Mouse (Mus musculus) hindbrain, postnatal 0 days (tissue): ENCODE data around the gene Il1rapl1. TPM values are rescaled to one million over a fixed set of nuclear protein-coding genes. Genes with fewer than 3 reads are reported as not detected.

Experiments used
- ATAC-seq: fragments of 200-750 bp; cut with Nextera tagmentation; 2 replicates; pipeline ENCODE4 v1.8.0; 2017; ENCODE audit warnings: mild to moderate bottlenecking, moderate TSS enrichment, moderate library complexity
- DNase-seq: peaks from one replicate; pipeline ENCODE4 v3.0.0-alpha.2; 2015; ENCODE audit warnings: low spot score
- H3K27ac ChIP-seq: fragments of 300-500 bp; sonication (generic); 2 replicates; pipeline ENCODE4 v1.5.1; 2014; ENCODE audit warnings: mild to moderate bottlenecking
- H3K27me3 ChIP-seq: fragments of 300-500 bp; sonication (generic); 2 replicates; pipeline ENCODE4 v1.6.1; 2014; ENCODE audit warnings: low read length, mixed read lengths; ENCODE audit not compliant: insufficient read depth
- H3K36me3 ChIP-seq: fragments of 300-500 bp; sonication (generic); 2 replicates; pipeline ENCODE4 v1.6.1; 2014; ENCODE audit warnings: low read length, mixed read lengths; ENCODE audit not compliant: insufficient read depth
- H3K4me1 ChIP-seq: fragments of 300-500 bp; sonication (generic); 2 replicates; pipeline ENCODE4 v1.6.1; 2014; ENCODE audit warnings: antibody characterized with exemption, low read length, mixed read lengths; ENCODE audit not compliant: insufficient read depth
- H3K4me2 ChIP-seq: fragments of 300-500 bp; sonication (generic); 2 replicates; pipeline ENCODE4 v1.6.1; 2014; ENCODE audit warnings: low read depth, mild to moderate bottlenecking, low read length, moderate library complexity, mixed read lengths
- H3K4me3 ChIP-seq: fragments of 300-500 bp; sonication (generic); 2 replicates; pipeline ENCODE4 v1.5.1; 2014; ENCODE audit warnings: low read length
- H3K9ac ChIP-seq: fragments of 300-500 bp; sonication (generic); replicated peaks from 2 replicates; pipeline ENCODE4 v1.6.1; 2014; ENCODE audit warnings: mild to moderate bottlenecking, low read length, moderate library complexity, mixed read lengths
- H3K9me3 ChIP-seq: fragments of 300-500 bp; sonication (generic); 2 replicates; pipeline ENCODE4 v1.6.1; 2016; ENCODE audit warnings: low read length, mixed read lengths
- CTCF ChIP-seq: IDR thresholded peaks from 2 replicates; pipeline ENCODE4 v1.5.1; 2016; ENCODE audit warnings: antibody characterized with exemption, control low read depth, low read depth
- WGBS: fragments of 180-500 bp; shearing (Covaris S2); extraction: QIAGEN DNeasy Blood & Tissue Kit; methylation state at CpG from one replicate; pipeline ENCODE4 v1.1.7; 2014; 5-methylcytosine and 5-hydroxymethylcytosine counted together
- polyA plus RNA-seq: library from polyadenylated mRNA; unstranded; fragments of >200 nt; fragmentation: Nextera tagmentation; extraction: Ambion mirVana; gene quantifications from 2 replicates; pipeline ENCODE4 v1.2.1, GENCODE M21; 2015
- total RNA-seq: library from RNA; depleted of rRNA; stranded (reverse); fragments of >200 nt; gene quantifications from 2 replicates; pipeline ENCODE4 v1.2.3, GENCODE M21; 2014; rRNA removed

The Il1rapl1 gene
- 3.6 and 3.9 TPM in 2 replicates for total RNA-seq
- 3.1 TPM in 2 replicates for polyA plus RNA-seq

GRCm38 (mm10) chrX:88115609-88116073, at the start of gene Il1rapl1:
TSS of gene Il1rapl1 (minus strand) at chrX:88115645.
- Histone ChIP-seq H3K27me3 (no peaks in the 10 kb centered on the region), H3K9me3 (no peaks in the 10 kb centered on the region), H3K4me3 (peak within 1 kb of the TSS; percentile 44), H3K36me3 (no peaks in the 10 kb centered on the region), H3K9ac (peak within 1 kb of the TSS; percentile 46), H3K4me2 (peak within 1 kb of the TSS; percentile 55), H3K4me1 (no peaks in the 10 kb centered on the region), H3K27ac (peak within 1 kb of the TSS; percentile 58; the same call in 1 of the 2 replicates)
- DNase-seq = peak; percentile 75
- TF ChIP-seq CTCF = peak; percentile 52
- peak; percentile 79; the same call in 1 of the 2 replicates for ATAC-seq
- 35% methylated on average over 12 of the region's 12 CpGs for WGBS

DNA sequence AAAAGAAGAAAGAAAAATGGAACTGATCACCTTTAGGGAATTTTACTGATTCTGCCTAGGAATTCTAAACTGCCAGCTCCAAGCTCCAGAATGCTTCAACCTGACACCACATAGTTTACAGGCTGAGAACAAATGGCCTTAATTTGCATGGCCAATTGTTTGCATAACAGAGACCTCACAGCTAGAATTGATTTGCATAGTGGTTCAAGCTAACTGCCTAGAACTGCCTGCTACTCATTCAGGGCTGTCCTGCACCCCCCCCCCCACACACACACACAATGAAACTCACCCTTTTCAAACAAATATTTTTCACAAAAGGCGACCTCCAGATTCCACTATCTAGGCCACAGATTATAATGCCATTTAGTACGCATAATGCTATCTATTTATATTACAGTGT, 42.6 kb upstream of the Il1rapl1 start:
- no peak for ATAC-seq
- WGBS = 33% methylated on average over 2 of the region's 2 CpGs

GRCm38 (mm10) chrX:88125612-88126011, 10.2 kb upstream of the Il1rapl1 start:
- no peak overlapping the region for H3K4me3 ChIP-seq
- H3K36me3 ChIP-seq = no peaks in the 10 kb centered on the region
- no peaks in the 10 kb centered on the region for H3K4me1 ChIP-seq
- DNase-seq (no peak), ATAC-seq (no peak)
- H3K9ac ChIP-seq = no peak overlapping the region
- 59% methylated on average over 3 of the region's 3 CpGs for WGBS
- H3K27ac ChIP-seq = no peak overlapping the region
- no peak for TF ChIP-seq CTCF
- H3K4me2 ChIP-seq = no peak overlapping the region
- no peaks in the 10 kb centered on the region for H3K9me3 ChIP-seq
- no peaks in the 10 kb centered on the region for H3K27me3 ChIP-seq

More for the DNA sequence above, 42.6 kb upstream of the Il1rapl1 start:
- H3K27ac ChIP-seq = no peak overlapping the region
- DNase-seq = no peak
- TF ChIP-seq CTCF = no peak
- H3K4me2 ChIP-seq = no peak overlapping the region
- H3K4me1 ChIP-seq = no peaks in the 10 kb centered on the region
- no peaks in the 10 kb centered on the region for H3K36me3 ChIP-seq
- no peaks in the 10 kb centered on the region for H3K27me3 ChIP-seq
- no peak overlapping the region for H3K9ac ChIP-seq
- no peaks in the 10 kb centered on the region for H3K9me3 ChIP-seq
- H3K4me3 ChIP-seq = no peak overlapping the region

DNA sequence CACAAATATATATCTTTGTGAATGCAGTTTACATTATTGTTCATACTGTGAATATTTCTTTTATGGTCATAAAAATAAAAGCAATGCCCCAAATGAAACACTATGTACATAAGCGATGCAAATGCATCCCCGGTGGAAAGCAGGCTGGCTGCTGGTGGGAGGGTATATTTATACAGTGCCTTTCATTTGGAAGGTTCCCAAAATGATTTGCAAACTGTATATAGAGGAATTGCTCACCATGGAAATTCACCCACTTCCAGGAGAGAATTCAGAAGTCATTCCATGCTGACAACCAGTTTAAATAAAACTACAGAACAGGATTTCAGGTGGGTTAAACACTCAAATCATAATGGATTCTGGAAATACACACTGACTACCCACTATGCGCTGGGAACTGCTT, 4.6 kb upstream of the Il1rapl1 start:
- no peak for DNase-seq

GRCm38 (mm10) chrX:88117858-88118257, 2.4 kb upstream of the Il1rapl1 start:
- H3K27me3 ChIP-seq = no peaks in the 10 kb centered on the region
- ATAC-seq (no peak), DNase-seq (no peak)
- no peak overlapping the region for H3K9ac ChIP-seq
- H3K4me1 ChIP-seq = no peaks in the 10 kb centered on the region
- no peak overlapping the region for H3K4me3 ChIP-seq
- no peak overlapping the region for H3K27ac ChIP-seq
- H3K4me2 ChIP-seq = no peak overlapping the region
- WGBS = 48% methylated on average over 3 of the region's 3 CpGs
- no peaks in the 10 kb centered on the region for H3K36me3 ChIP-seq
- no peak for TF ChIP-seq CTCF
- H3K9me3 ChIP-seq = no peaks in the 10 kb centered on the region

More for the DNA sequence above, 4.6 kb upstream of the Il1rapl1 start:
- H3K27ac ChIP-seq = no peak overlapping the region
- TF ChIP-seq CTCF = no peak
- no peaks in the 10 kb centered on the region for H3K36me3 ChIP-seq
- no peaks in the 10 kb centered on the region for H3K4me1 ChIP-seq
- H3K9ac ChIP-seq = no peak overlapping the region
- ATAC-seq = no peak
- no peaks in the 10 kb centered on the region for H3K9me3 ChIP-seq
- 73% methylated on average over 3 of the region's 3 CpGs for WGBS
- no peak overlapping the region for H3K4me3 ChIP-seq
- H3K27me3 ChIP-seq = no peaks in the 10 kb centered on the region
- no peak overlapping the region for H3K4me2 ChIP-seq

GRCm38 (mm10) chrX:88116326-88116725, 881 bp upstream of the Il1rapl1 start:
- 0 out of 2 replicates have a peak overlapping the region, but pooled peaks have one; percentile 28 for H3K9ac ChIP-seq
- no peaks in the 10 kb centered on the region for H3K36me3 ChIP-seq
- H3K4me2 ChIP-seq = peak overlapping the region; percentile 55
- DNase-seq (no peak), ATAC-seq (no peak)
- H3K9me3 ChIP-seq = no peaks in the 10 kb centered on the region
- H3K27ac ChIP-seq = no peak overlapping the region
- H3K27me3 ChIP-seq = no peaks in the 10 kb centered on the region
- no peak for TF ChIP-seq CTCF
- H3K4me3 ChIP-seq = peak overlapping the region; percentile 44
- 12% methylated on average over 3 of the region's 3 CpGs for WGBS
- H3K4me1 ChIP-seq = no peaks in the 10 kb centered on the region

DNA sequence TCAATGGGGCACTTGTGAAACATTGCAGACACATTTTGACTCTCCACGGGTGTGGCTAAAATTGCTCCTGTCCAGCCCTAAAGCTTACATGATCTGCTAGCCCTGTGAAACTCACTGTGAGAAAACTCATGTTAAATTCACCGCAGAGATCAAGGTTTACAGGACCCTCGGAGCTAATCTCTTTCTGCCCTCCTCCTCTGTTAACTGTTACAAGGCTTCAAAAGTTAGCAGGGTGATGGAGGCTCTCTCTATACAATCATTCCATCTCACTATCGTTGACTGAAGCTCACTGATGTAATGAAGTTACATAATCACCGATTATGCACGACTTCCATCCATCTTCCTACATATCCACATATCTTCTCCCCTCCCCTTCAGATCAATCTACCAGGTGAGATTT, 1.9 kb downstream of the Il1rapl1 start:
- H3K9ac ChIP-seq = no peak overlapping the region
- no peaks in the 10 kb centered on the region for H3K4me1 ChIP-seq
- no peak for ATAC-seq
- no peak overlapping the region for H3K27ac ChIP-seq
- 54% methylated on average over 6 of the region's 6 CpGs for WGBS
- no peak for DNase-seq
- H3K4me3 ChIP-seq = peak overlapping the region; percentile 44
- peak overlapping the region; percentile 55 for H3K4me2 ChIP-seq
- no peaks in the 10 kb centered on the region for H3K27me3 ChIP-seq
- no peaks in the 10 kb centered on the region for H3K9me3 ChIP-seq
- H3K36me3 ChIP-seq = no peaks in the 10 kb centered on the region
- TF ChIP-seq CTCF = no peak
